Mouse (Mus musculus): ENCODE measurements at regions not wholly inside any gene's neighbourhood (a gene's known extent, or its start where the extent isn't known, plus 50 kb on each side); places are given as distances from the start of the nearest gene placed in this dataset.

DNA sequence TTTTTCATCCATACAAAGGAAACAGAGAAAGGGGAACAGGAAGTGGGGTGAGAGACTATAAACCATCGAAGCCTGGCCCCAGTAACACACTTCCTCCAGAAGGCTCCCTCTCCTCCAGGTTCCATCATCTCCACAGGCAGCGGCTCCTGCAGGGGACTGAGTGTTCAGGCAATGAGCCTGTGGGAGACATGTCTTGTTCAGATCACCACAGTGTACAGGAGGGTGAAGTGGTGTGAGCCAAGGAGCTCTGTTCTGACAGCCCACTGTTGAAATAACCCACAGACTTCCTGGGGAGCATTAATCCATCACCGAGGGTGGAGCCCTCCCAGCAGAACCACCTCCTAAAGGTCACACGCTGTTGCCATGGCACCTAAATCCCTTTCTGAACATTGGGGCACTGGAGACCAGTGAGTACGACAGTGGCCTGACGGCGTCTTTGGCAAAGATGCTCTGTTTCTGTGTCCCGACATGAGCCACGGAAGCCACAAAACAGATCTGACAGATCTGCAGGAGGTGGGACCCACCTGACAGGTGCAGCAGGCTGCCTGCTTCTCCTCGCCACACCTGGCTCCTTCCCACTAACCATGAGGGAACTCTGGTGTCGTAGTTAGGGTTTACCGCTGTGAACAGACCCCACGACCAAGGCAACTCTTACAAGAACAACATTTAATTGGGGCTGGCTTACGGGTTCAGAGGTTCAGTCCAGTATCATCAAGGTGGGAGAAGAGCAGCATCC, 60.9 kb downstream of the Psmg1 start:
- Histone ChIP-seq H3K4me1 (no peaks in the 10 kb centered on the region), H3K4me3 (no peak overlapping the region), H3K27me3 (replicated peaks) (no peaks in the 10 kb centered on the region), H3K36me3 (no peaks in the 10 kb centered on the region), H3K9ac (no peak overlapping the region), H3K9me3 (no peaks in the 10 kb centered on the region), H3K27ac (replicated peaks) (no peak overlapping the region), H3K4me2 (no peak overlapping the region)
- WGBS: 74% methylated on average over 14 of the region's 14 CpGs
- ATAC-seq (ENCODE audit: extremely low read depth, insufficient number of reproducible peaks, low FRiP score, low TSS enrichment): no peak

DNA sequence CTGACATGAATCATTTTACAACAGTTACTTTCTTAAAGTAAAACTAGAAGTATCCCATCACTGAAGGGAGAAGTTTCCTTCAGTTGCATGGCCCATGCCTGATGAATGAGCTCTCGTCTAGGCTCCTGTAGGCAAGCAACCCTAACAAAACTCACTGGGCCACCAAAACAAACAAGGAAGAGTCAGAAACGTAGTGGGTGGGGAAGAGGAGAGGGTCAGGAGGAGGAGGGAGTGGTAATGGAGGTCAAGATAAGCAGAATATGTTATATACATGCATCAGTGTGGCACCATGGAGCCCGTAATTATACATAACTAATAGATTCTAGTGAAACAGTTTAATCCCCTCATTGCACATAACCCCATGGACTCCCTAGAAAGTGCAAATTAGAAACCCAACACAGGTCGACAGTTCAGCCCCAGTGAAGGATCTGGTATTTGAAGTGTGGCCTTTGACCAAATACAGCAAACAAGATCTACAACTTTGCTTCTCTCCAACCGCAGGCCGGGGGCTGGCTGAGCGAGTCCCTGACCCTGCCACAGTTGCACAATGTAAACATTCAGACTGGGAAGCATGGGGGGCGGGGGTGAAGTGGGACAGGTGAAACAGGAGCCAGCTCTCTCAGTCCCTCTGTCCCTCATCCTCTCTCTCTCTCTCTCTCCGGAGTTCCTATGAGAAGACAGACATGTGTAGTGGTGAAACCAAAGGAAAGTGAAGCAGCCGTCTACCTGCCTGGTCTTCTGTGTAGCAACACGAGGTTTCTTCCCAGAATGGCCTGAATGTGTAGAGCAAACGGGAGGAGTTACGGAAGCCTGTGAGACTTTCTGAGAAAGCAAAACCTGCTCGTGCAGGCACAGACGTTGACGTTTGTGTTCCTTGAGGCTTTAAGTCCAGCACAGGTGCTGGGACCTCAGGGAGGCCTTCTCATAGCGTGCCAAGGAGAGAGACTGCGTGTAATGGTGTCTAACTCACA, 62.2 kb downstream of the Psmg1 start:
- Histone ChIP-seq H3K36me3 (no peaks in the 10 kb centered on the region), H3K27ac (replicated peaks) (no peak overlapping the region)

GRCm38 (mm10) chr16:95926558-95926957, 64.2 kb downstream of the Psmg1 start:
- WGBS: 71% methylated on average over 6 of the region's 6 CpGs
- H3K4me3 ChIP-seq: no peak overlapping the region
- H3K27ac ChIP-seq (replicated peaks): no peak overlapping the region

More for the DNA sequence above, 62.2 kb downstream of the Psmg1 start:
- no peaks in the 10 kb centered on the region for H3K4me1 ChIP-seq
- no peak overlapping the region for H3K4me3 ChIP-seq
- H3K4me2 ChIP-seq: no peak overlapping the region
- WGBS: 63% methylated on average over 18 of the region's 18 CpGs
- no peak overlapping the region for H3K9ac ChIP-seq
- H3K27me3 ChIP-seq (replicated peaks): no peaks in the 10 kb centered on the region
- no peaks in the 10 kb centered on the region for H3K9me3 ChIP-seq
- ATAC-seq (ENCODE audit: extremely low read depth, insufficient number of reproducible peaks, low FRiP score, low TSS enrichment): no peak

GRCm38 (mm10) chr16:95924716-95925115, 66.0 kb downstream of the Psmg1 start:
- H3K4me2 ChIP-seq: no peak overlapping the region
- H3K9ac ChIP-seq: no peak overlapping the region
- no peaks in the 10 kb centered on the region for H3K9me3 ChIP-seq
- H3K4me1 ChIP-seq: no peaks in the 10 kb centered on the region
- no peaks in the 10 kb centered on the region for H3K27me3 ChIP-seq (replicated peaks)
- no peak for ATAC-seq (ENCODE audit: extremely low read depth, insufficient number of reproducible peaks, low FRiP score, low TSS enrichment)
- WGBS: 56% methylated on average over 8 of the region's 8 CpGs
- H3K36me3 ChIP-seq: no peaks in the 10 kb centered on the region
- H3K27ac ChIP-seq (replicated peaks): no peak overlapping the region
- no peak overlapping the region for H3K4me3 ChIP-seq

More at GRCm38 (mm10) chr16:95926558-95926957, 64.2 kb downstream of the Psmg1 start:
- no peaks in the 10 kb centered on the region for H3K27me3 ChIP-seq (replicated peaks)
- no peaks in the 10 kb centered on the region for H3K9me3 ChIP-seq
- no peaks in the 10 kb centered on the region for H3K4me1 ChIP-seq
- H3K4me2 ChIP-seq: no peak overlapping the region
- no peaks in the 10 kb centered on the region for H3K36me3 ChIP-seq
- H3K9ac ChIP-seq: no peak overlapping the region
- ATAC-seq (ENCODE audit: extremely low read depth, insufficient number of reproducible peaks, low FRiP score, low TSS enrichment): no peak

DNA sequence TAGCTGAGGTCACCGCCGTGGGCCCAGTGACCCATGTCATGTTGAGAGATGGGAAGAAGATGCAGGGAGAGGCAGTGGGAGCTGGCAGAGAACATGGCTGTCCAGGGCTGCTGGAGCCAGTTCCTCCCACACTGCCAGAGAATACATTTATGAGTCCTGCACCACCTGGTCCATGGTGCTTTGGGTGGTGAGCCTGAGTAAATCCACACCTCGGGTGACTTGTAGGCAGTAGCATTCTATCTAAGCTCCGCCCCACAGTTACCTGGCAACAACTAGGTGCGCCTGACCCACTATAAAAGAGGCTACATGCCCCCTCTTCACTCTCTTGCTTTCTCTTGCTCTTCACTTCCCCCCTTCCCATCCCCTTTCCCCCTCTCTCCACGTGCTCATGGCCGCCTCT, 66.8 kb downstream of the Psmg1 start:
- no peak for ATAC-seq (ENCODE audit: extremely low read depth, insufficient number of reproducible peaks, low FRiP score, low TSS enrichment)
- Histone ChIP-seq H3K27me3 (replicated peaks) (no peaks in the 10 kb centered on the region), H3K27ac (replicated peaks) (no peak overlapping the region), H3K36me3 (no peaks in the 10 kb centered on the region), H3K4me3 (no peak overlapping the region), H3K9ac (no peak overlapping the region), H3K4me2 (no peak overlapping the region), H3K9me3 (no peaks in the 10 kb centered on the region), H3K4me1 (no peaks in the 10 kb centered on the region)
- 81% methylated on average over 7 of the region's 7 CpGs for WGBS

- whole genome bisulfite sequencing: 81% methylated on average over 9 of the region's 9 CpGs
- H3K9ac ChIP-seq: no peak overlapping the region
- H3K27ac ChIP-seq (replicated peaks): no peak overlapping the region
- no peaks in the 10 kb centered on the region for H3K9me3 ChIP-seq
- no peaks in the 10 kb centered on the region for H3K27me3 ChIP-seq (replicated peaks)
- no peak overlapping the region for H3K4me2 ChIP-seq
- no peak for ATAC-seq (ENCODE audit: extremely low read depth, insufficient number of reproducible peaks, low FRiP score, low TSS enrichment)
- H3K4me3 ChIP-seq: no peak overlapping the region
- no peaks in the 10 kb centered on the region for H3K4me1 ChIP-seq
- H3K36me3 ChIP-seq: no peaks in the 10 kb centered on the region
Measured at GRCm38 (mm10) chr16:95922369-95922934, 68.3 kb downstream of the Psmg1 start.

DNA sequence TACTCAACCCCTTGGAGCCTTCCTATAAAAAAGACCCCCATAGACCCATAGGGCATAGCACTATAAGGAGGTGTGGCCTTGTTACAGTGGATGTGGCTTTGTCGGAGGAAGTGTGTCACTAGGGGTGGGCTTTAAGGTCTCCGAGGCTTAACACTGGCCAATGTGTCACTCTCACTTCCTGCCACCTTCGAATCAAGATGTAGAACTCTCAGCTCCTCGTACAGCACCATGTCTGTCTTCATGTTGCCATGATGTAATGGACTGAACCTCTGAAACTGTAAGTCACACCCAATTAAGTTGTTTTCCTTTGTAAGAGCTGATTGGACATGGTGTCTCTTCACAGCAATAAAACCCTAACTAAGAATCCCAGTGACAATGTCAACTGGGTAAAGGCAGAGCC, 69.6 kb downstream of the Psmg1 start:
- no peak overlapping the region for H3K4me2 ChIP-seq
- no peaks in the 10 kb centered on the region for H3K9me3 ChIP-seq
- 61% methylated on average over 4 of the region's 4 CpGs for WGBS
- H3K9ac ChIP-seq: no peak overlapping the region
- no peaks in the 10 kb centered on the region for H3K27me3 ChIP-seq (replicated peaks)
- H3K36me3 ChIP-seq: no peaks in the 10 kb centered on the region
- H3K4me1 ChIP-seq: no peaks in the 10 kb centered on the region
- no peak overlapping the region for H3K27ac ChIP-seq (replicated peaks)
- no peak overlapping the region for H3K4me3 ChIP-seq
- no peak for ATAC-seq (ENCODE audit: extremely low read depth, insufficient number of reproducible peaks, low FRiP score, low TSS enrichment)

- H3K9me3 ChIP-seq: no peaks in the 10 kb centered on the region
- no peak for ATAC-seq (ENCODE audit: extremely low read depth, insufficient number of reproducible peaks, low FRiP score, low TSS enrichment)
- 79% methylated on average over 16 of the region's 16 CpGs for WGBS
Measured at GRCm38 (mm10) chr16:95918651-95919425, 71.9 kb downstream of the Psmg1 start.

GRCm38 (mm10) chr16:95917635-95918407, 72.9 kb downstream of the Psmg1 start:
- no peak for ATAC-seq (ENCODE audit: extremely low read depth, insufficient number of reproducible peaks, low FRiP score, low TSS enrichment)
- H3K9me3 ChIP-seq: no peaks in the 10 kb centered on the region
- no peaks in the 10 kb centered on the region for H3K4me1 ChIP-seq
- H3K9ac ChIP-seq: no peak overlapping the region
- no peak overlapping the region for H3K27ac ChIP-seq (replicated peaks)
- H3K4me3 ChIP-seq: no peak overlapping the region
- no peak overlapping the region for H3K4me2 ChIP-seq
- no peaks in the 10 kb centered on the region for H3K36me3 ChIP-seq
- 59% methylated on average over 14 of the region's 14 CpGs for WGBS
- no peaks in the 10 kb centered on the region for H3K27me3 ChIP-seq (replicated peaks)

More at GRCm38 (mm10) chr16:95918651-95919425, 71.9 kb downstream of the Psmg1 start:
- H3K27ac ChIP-seq (replicated peaks): no peak overlapping the region
- H3K36me3 ChIP-seq: no peaks in the 10 kb centered on the region
- no peak overlapping the region for H3K9ac ChIP-seq
- H3K4me2 ChIP-seq: no peak overlapping the region
- no peaks in the 10 kb centered on the region for H3K4me1 ChIP-seq
- no peak overlapping the region for H3K4me3 ChIP-seq
- H3K27me3 ChIP-seq (replicated peaks): no peaks in the 10 kb centered on the region

DNA sequence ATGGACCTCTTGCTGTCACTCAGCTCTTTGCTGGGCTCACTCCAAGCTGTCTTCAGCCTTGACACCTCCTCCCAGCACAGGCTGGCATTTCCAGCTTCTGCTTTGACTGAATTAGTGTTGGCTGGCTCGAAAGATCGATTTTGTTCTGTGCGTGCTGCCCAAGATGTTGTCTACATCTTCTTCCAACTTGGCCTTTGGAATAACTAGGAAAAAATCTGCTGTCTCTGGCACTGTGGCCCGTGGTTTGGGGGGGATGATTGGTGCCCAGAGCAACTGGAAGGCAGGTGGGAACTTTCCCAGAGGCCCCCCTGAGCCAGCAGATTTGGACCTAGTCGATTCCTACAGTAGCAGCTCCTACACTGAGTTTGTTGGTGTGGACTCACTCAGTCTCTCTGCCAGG, 76.9 kb downstream of the Psmg1 start:
- 60% methylated on average over 5 of the region's 5 CpGs for WGBS
- H3K4me3 ChIP-seq: no peak overlapping the region
- ATAC-seq (ENCODE audit: extremely low read depth, insufficient number of reproducible peaks, low FRiP score, low TSS enrichment): no peak

More for the DNA sequence above, 76.9 kb downstream of the Psmg1 start:
- H3K9ac ChIP-seq: no peak overlapping the region
- no peaks in the 10 kb centered on the region for H3K27me3 ChIP-seq (replicated peaks)
- H3K4me2 ChIP-seq: no peak overlapping the region
- no peaks in the 10 kb centered on the region for H3K4me1 ChIP-seq
- H3K36me3 ChIP-seq: no peaks in the 10 kb centered on the region
- H3K27ac ChIP-seq (replicated peaks): no peak overlapping the region
- H3K9me3 ChIP-seq: no peaks in the 10 kb centered on the region

All from heart, embryonic 13.5 days (tissue).